Mouse (Mus musculus) lung, adult 18-20 months (tissue): ENCODE measurements around the gene 4930404N11Rik.

Experiments
- DNase-seq, 2 experiments: peaks; one replicate each; pipeline ENCODE4 v3.0.0; 2022; ENCODE audit warnings: mixed read lengths in 2 of 2

4930404N11Rik gene

GRCm38 (mm10) chr10:81327959-81328358 is 37.7 kb downstream of the 4930404N11Rik start:
- DNase-seq, result peak in 1 of 2 experiments; percentile 47

- peak in 1 of 2 experiments; percentile 50 for DNase-seq
These were observed 38.8 kb downstream of the 4930404N11Rik start for GRCm38 (mm10) chr10:81326858-81327257.

- no peak for DNase-seq
These were observed 39.8 kb downstream of the 4930404N11Rik start for GRCm38 (mm10) chr10:81325781-81326180.

- DNase-seq, result no peak
These were observed 40.4 kb downstream of the 4930404N11Rik start for GRCm38 (mm10) chr10:81325176-81325575.

- DNase-seq, result no peak
These were observed 41.7 kb downstream of the 4930404N11Rik start for GRCm38 (mm10) chr10:81323791-81324530.

GRCm38 (mm10) chr10:81323141-81323775 is 42.4 kb downstream of the 4930404N11Rik start:
- DNase-seq, result no peak

- DNase-seq, result no peak
These were observed 43.2 kb downstream of the 4930404N11Rik start for GRCm38 (mm10) chr10:81322444-81322843.

GRCm38 (mm10) chr10:81321436-81321835 is 44.2 kb downstream of the 4930404N11Rik start:
- DNase-seq, result no peak

- peak; percentile 100 for DNase-seq
These were observed 44.9 kb downstream of the 4930404N11Rik start, which contains the start of gene Cactin for GRCm38 (mm10) chr10:81320550-81321347. Gene Cactin (plus strand): TSS chr10:81321103.

GRCm38 (mm10) chr10:81319741-81320549 is 45.7 kb downstream of the 4930404N11Rik start:
- no peak for DNase-seq

- DNase-seq, result no peak
These were observed 46.3 kb downstream of the 4930404N11Rik start for GRCm38 (mm10) chr10:81319330-81319699.

- peak; percentile 50 to 56 for DNase-seq
These were observed 46.9 kb downstream of the 4930404N11Rik start for GRCm38 (mm10) chr10:81318589-81319329.

- peak; percentile 86 to 90 for DNase-seq
These were observed 48.3 kb downstream of the 4930404N11Rik start for GRCm38 (mm10) chr10:81317273-81317672.

- no peak for DNase-seq
These were observed 49.1 kb downstream of the 4930404N11Rik start for GRCm38 (mm10) chr10:81316338-81317060.

GRCm38 (mm10) chr10:81315587-81315986 is 50.0 kb downstream of the 4930404N11Rik start:
- DNase-seq, result no peak

GRCm38 (mm10) chr10:81314201-81314600 is 51.4 kb downstream of the 4930404N11Rik start:
- DNase-seq, result no peak

- DNase-seq, result no peak
These were observed 52.0 kb downstream of the 4930404N11Rik start for GRCm38 (mm10) chr10:81313581-81313980.
